Mouse (Mus musculus): ENCODE measurements around the gene Anks1b. TPM values are rescaled to one million over a fixed set of nuclear protein-coding genes. Genes with fewer than 3 reads are reported as not detected.
A peak's percentile ranks its signal among the peaks of the same experiment; 100 is the strongest.

Gene Anks1b
- polyA plus RNA-seq, 1 experiment from 2014 or later = 42.0 TPM

- ATAC-seq (ENCODE audit: low read depth) = no peak
- no peak overlapping the region for H3K4me2 ChIP-seq
Observed at GRCm38 (mm10) chr10:90535370-90535769, 662.1 kb downstream of the Anks1b start.

GRCm38 (mm10) chr10:90546635-90547034 is 673.3 kb downstream of the Anks1b start:
- H3K4me1 ChIP-seq (replicated peaks) = no peaks in the 10 kb centered on the region
- WGBS = 74% methylated on average over 3 of the region's 3 CpGs
- no peak overlapping the region for H3K9ac ChIP-seq
- H3K27me3 ChIP-seq = no peaks in the 10 kb centered on the region
- H3K36me3 ChIP-seq = no peaks in the 10 kb centered on the region
- no peak overlapping the region for H3K4me3 ChIP-seq
- H3K4me2 ChIP-seq = no peak overlapping the region
- no peak for ATAC-seq (ENCODE audit: low read depth)
- H3K27ac ChIP-seq (replicated peaks) = no peak overlapping the region
- H3K9me3 ChIP-seq = 0 out of 2 replicates have a peak, but pooled peaks cover 4% of the 10 kb centered on the region

More at GRCm38 (mm10) chr10:90535370-90535769, 662.1 kb downstream of the Anks1b start:
- Histone ChIP-seq H3K4me1 (replicated peaks) (peaks cover 7% of the 10 kb centered on the region), H3K4me3 (no peak overlapping the region), H3K9me3 (no peaks in the 10 kb centered on the region), H3K9ac (no peak overlapping the region), H3K27ac (replicated peaks) (no peak overlapping the region), H3K27me3 (no peaks in the 10 kb centered on the region), H3K36me3 (no peaks in the 10 kb centered on the region)
- WGBS = 94% methylated on average over 2 of the region's 2 CpGs

GRCm38 (mm10) chr10:90562906-90563305 is 689.6 kb downstream of the Anks1b start:
- Histone ChIP-seq H3K9ac (no peak overlapping the region), H3K4me1 (replicated peaks) (no peaks in the 10 kb centered on the region), H3K27me3 (no peaks in the 10 kb centered on the region), H3K4me2 (no peak overlapping the region), H3K27ac (replicated peaks) (no peak overlapping the region), H3K9me3 (no peaks in the 10 kb centered on the region), H3K36me3 (no peaks in the 10 kb centered on the region), H3K4me3 (no peak overlapping the region)
- 84% methylated on average over 7 of the region's 7 CpGs for whole genome bisulfite sequencing
- ATAC-seq (ENCODE audit: low read depth) = no peak

- Histone ChIP-seq H3K36me3 (no peaks in the 10 kb centered on the region), H3K9ac (peak overlapping the region; percentile 68), H3K27ac (replicated peaks) (peak overlapping the region; percentile 84), H3K4me3 (peak overlapping the region; percentile 40), H3K4me2 (peak overlapping the region; percentile 66), H3K4me1 (replicated peaks) (peaks cover 21% of the 10 kb centered on the region), H3K27me3 (no peaks in the 10 kb centered on the region), H3K9me3 (no peaks in the 10 kb centered on the region)
- 24% methylated on average over 29 of the region's 29 CpGs for WGBS
- ATAC-seq (ENCODE audit: low read depth) = peak; percentile 97
Observed at GRCm38 (mm10) chr10:90576191-90577098, 703.1 kb downstream of the Anks1b start.

DNA sequence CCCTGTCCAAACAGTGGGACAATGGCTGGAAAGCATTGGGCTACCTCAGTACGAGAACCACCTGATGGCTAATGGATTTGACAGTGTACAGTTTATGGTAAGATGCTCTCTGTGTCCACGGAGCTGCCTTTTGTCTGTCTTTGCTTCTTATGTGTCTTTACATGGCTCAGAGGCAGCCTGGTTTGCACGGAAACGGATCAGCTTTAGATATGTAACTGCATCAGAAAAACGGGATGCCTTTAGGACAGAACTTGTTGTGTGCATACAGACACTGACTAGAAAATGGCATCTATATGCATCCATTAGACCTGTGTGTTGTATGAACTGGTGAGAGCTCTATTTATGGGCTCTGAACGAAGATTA is 703.8 kb downstream of the Anks1b start:
- H3K4me1 ChIP-seq (replicated peaks) = peaks cover 21% of the 10 kb centered on the region
- peak; percentile 22 for ATAC-seq (ENCODE audit: low read depth)
- peak overlapping the region; percentile 66 for H3K4me2 ChIP-seq
- no peaks in the 10 kb centered on the region for H3K9me3 ChIP-seq
- H3K36me3 ChIP-seq = no peaks in the 10 kb centered on the region
- no peaks in the 10 kb centered on the region for H3K27me3 ChIP-seq
- peak overlapping the region; percentile 40 for H3K4me3 ChIP-seq
- H3K27ac ChIP-seq (replicated peaks) = peak overlapping the region; percentile 84
- WGBS = 65% methylated on average over 6 of the region's 6 CpGs
- H3K9ac ChIP-seq = peak overlapping the region; percentile 68

- 70% methylated on average over 9 of the region's 9 CpGs for WGBS
- Histone ChIP-seq H3K4me3 (peak overlapping the region; percentile 40), H3K9ac (peak overlapping the region; percentile 68; the same call in 1 of the 2 replicates), H3K36me3 (no peaks in the 10 kb centered on the region), H3K9me3 (no peaks in the 10 kb centered on the region), H3K27me3 (no peaks in the 10 kb centered on the region), H3K4me1 (replicated peaks) (peaks cover 21% of the 10 kb centered on the region), H3K27ac (replicated peaks) (peak overlapping the region; percentile 84; the same call in 1 of the 2 replicates), H3K4me2 (peak overlapping the region; percentile 66)
- no peak for ATAC-seq (ENCODE audit: low read depth)
Observed at GRCm38 (mm10) chr10:90577777-90578176, 704.5 kb downstream of the Anks1b start.

DNA sequence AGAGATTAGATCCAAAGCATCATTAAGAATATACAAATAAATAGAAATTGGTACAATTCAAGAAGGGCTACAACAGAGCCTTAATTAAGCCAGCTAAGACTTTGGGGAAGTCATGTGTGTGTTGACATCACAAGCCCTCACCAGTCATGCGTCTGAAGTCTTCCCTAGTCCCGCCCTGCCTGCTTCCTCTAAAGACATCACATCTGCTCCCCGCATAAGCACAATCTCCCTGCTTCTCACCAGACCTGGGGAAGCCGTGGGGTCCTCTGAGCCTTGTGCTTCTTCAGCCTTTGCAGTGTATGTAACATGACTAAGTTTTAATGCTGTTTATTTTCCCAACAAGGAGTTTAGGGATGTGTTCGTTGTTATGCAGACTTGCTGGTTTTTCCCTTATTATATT is 706.7 kb downstream of the Anks1b start:
- 84% methylated on average over 5 of the region's 5 CpGs for WGBS
- ATAC-seq (ENCODE audit: low read depth) = no peak
- no peak overlapping the region for H3K4me2 ChIP-seq

DNA sequence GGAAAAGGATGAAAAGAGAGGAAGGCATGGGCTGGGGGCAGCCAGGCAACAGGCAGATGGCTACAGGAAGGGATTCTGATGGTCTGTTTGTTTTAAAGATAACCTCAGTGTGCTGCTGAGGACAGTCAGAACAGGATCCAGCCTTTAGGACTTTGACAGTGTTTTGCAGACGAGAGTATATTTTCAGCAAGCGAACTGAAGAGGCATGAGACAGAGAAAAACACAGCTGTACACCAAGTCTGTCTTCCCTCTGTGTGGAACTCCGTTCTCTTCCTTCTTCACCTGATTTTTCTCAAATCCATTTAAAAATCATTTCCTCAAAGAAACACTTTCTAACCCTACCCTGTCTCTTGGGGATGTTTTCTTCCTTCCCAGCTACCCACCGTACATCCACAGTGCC is 710.7 kb downstream of the Anks1b start:
- H3K27ac ChIP-seq (replicated peaks) = no peak overlapping the region
- H3K27me3 ChIP-seq = no peaks in the 10 kb centered on the region
- H3K9me3 ChIP-seq = no peaks in the 10 kb centered on the region
- no peaks in the 10 kb centered on the region; the same call in 1 of the 2 replicates for H3K4me1 ChIP-seq (replicated peaks)
- no peak overlapping the region for H3K4me2 ChIP-seq
- H3K4me3 ChIP-seq = no peak overlapping the region
- ATAC-seq (ENCODE audit: low read depth) = no peak
- no peak overlapping the region for H3K9ac ChIP-seq
- WGBS = 82% methylated on average over 4 of the region's 4 CpGs
- no peaks in the 10 kb centered on the region for H3K36me3 ChIP-seq

More for the DNA sequence above, 706.7 kb downstream of the Anks1b start:
- Histone ChIP-seq H3K9me3 (no peaks in the 10 kb centered on the region), H3K4me3 (no peak overlapping the region), H3K36me3 (no peaks in the 10 kb centered on the region), H3K4me1 (replicated peaks) (peaks cover 21% of the 10 kb centered on the region), H3K27me3 (no peaks in the 10 kb centered on the region), H3K9ac (no peak overlapping the region), H3K27ac (replicated peaks) (no peak overlapping the region)

GRCm38 (mm10) chr10:90596142-90596541 is 722.8 kb downstream of the Anks1b start:
- H3K9me3 ChIP-seq = 0 out of 2 replicates have a peak, but pooled peaks cover 4% of the 10 kb centered on the region
- ATAC-seq (ENCODE audit: low read depth) = peak; percentile 80; the same call in 1 of the 2 replicates
- no peak overlapping the region for H3K27ac ChIP-seq (replicated peaks)
- WGBS = 13% methylated on average over 3 of the region's 3 CpGs
- no peak overlapping the region for H3K9ac ChIP-seq
- H3K4me3 ChIP-seq = no peak overlapping the region
- no peaks in the 10 kb centered on the region for H3K27me3 ChIP-seq
- peaks cover 13% of the 10 kb centered on the region for H3K4me1 ChIP-seq (replicated peaks)
- H3K4me2 ChIP-seq = no peak overlapping the region
- no peaks in the 10 kb centered on the region for H3K36me3 ChIP-seq

- ATAC-seq (ENCODE audit: low read depth) = peak; percentile 72; the same call in 1 of the 2 replicates
- Histone ChIP-seq H3K4me1 (replicated peaks) (peaks cover 13% of the 10 kb centered on the region), H3K9ac (no peak overlapping the region), H3K4me3 (no peak overlapping the region), H3K9me3 (0 out of 2 replicates have a peak, but pooled peaks cover 1% of the 10 kb centered on the region), H3K36me3 (no peaks in the 10 kb centered on the region), H3K27me3 (no peaks in the 10 kb centered on the region), H3K4me2 (no peak overlapping the region), H3K27ac (replicated peaks) (no peak overlapping the region)
- 12% methylated on average over 3 of the region's 3 CpGs for WGBS
Observed at GRCm38 (mm10) chr10:90596576-90596975, 723.3 kb downstream of the Anks1b start.

DNA sequence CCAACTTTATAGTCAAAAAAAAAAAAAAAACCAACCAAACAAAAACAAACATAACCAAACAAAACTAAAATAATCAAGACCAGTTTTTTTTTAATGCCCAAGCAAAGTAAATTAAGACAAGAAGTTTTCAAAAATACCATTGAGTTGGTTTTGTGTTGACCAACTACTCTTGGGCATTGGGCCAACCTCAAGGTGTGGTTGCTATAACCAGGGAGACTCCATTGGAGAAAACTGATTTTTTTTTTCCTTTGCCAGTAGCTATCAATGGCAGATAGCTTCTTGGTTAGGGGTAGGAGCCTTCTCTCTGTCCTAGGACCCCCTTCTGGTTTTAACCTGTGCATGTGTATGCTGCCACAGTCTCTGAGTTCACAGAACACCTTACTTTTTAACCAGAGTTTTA is 725.8 kb downstream of the Anks1b start:
- no peak overlapping the region for H3K4me3 ChIP-seq
- H3K4me2 ChIP-seq = no peak overlapping the region
- H3K36me3 ChIP-seq = no peaks in the 10 kb centered on the region
- H3K27me3 ChIP-seq = no peaks in the 10 kb centered on the region
- H3K27ac ChIP-seq (replicated peaks) = no peak overlapping the region
- no peak for ATAC-seq (ENCODE audit: low read depth)
- no peak overlapping the region for H3K9ac ChIP-seq
- H3K4me1 ChIP-seq (replicated peaks) = peaks cover 13% of the 10 kb centered on the region
- H3K9me3 ChIP-seq = no peaks in the 10 kb centered on the region

- WGBS = 87% methylated on average over 14 of the region's 14 CpGs
- Histone ChIP-seq H3K9me3 (no peaks in the 10 kb centered on the region), H3K4me3 (no peak overlapping the region), H3K27me3 (no peaks in the 10 kb centered on the region), H3K27ac (replicated peaks) (no peak overlapping the region), H3K4me1 (replicated peaks) (peaks cover 13% of the 10 kb centered on the region), H3K36me3 (no peaks in the 10 kb centered on the region), H3K9ac (no peak overlapping the region), H3K4me2 (no peak overlapping the region)
- ATAC-seq (ENCODE audit: low read depth) = no peak
Observed at GRCm38 (mm10) chr10:90599726-90600531, 726.6 kb downstream of the Anks1b start.

All from neural tube, embryonic 13.5 days (tissue).